Mouse (Mus musculus) embryonic fibroblast, embryonic 13.5 days (primary cell): ENCODE results near the gene Fkbp8. TPM values are rescaled to one million over a fixed set of nuclear protein-coding genes. Genes with fewer than 3 reads are reported as not detected.

Experiments
- H3K27ac ChIP-seq: 2 replicates; pipeline ENCODE4 v1.5.1; 2012; ENCODE audit warnings: low read length, control low read depth, inconsistent platforms; ENCODE audit not compliant: insufficient read depth
- H3K4me1 ChIP-seq: 2 replicates; pipeline ENCODE4 v1.6.1; 2011; ENCODE audit warnings: low read length; ENCODE audit not compliant: control insufficient read depth, insufficient read depth
- H3K4me3 ChIP-seq: 2 replicates; pipeline ENCODE4 v1.5.1; 2011; ENCODE audit warnings: mild to moderate bottlenecking, control low read depth, low read length; ENCODE audit not compliant: insufficient read depth
- CTCF ChIP-seq: IDR thresholded peaks from 2 replicates; pipeline ENCODE4 v1.5.1; 2011; ENCODE audit warnings: mild to moderate bottlenecking, control low read depth, low read length, moderate library complexity, borderline replicate concordance; ENCODE audit not compliant: insufficient read depth
- POLR2A ChIP-seq: IDR thresholded peaks from 2 replicates; pipeline ENCODE4 v1.6.1; 2011; ENCODE audit warnings: low read depth, mild to moderate bottlenecking, control low read depth, low read length, moderate library complexity
- polyA plus RNA-seq: library from polyadenylated mRNA; stranded (reverse); fragments of >200 nt; gene quantifications from 2 replicates; pipeline ENCODE4 v1.2.4, GENCODE M21; 2011; ENCODE audit warnings: low read depth; ENCODE audit not compliant: missing spikeins, insufficient read length

The Fkbp8 gene
- polyA plus RNA-seq, 1 experiment: 110 TPM

- no peak for TF ChIP-seq CTCF
- peak; percentile 32; the same call in 1 of the 2 replicates for TF ChIP-seq POLR2A
- no peak overlapping the region for H3K4me3 ChIP-seq
- peaks cover 6% of the 10 kb centered on the region for H3K4me1 ChIP-seq
These were observed 36.5 kb upstream of the Fkbp8 start for GRCm38 (mm10) chr8:70490880-70491495.

GRCm38 (mm10) chr8:70492664-70493640 lies 34.6 kb upstream of the Fkbp8 start, which contains the start of gene Crlf1:
Gene Crlf1 (plus strand): TSS chr8:70493158.
- Histone ChIP-seq H3K4me3 (peak within 1 kb of the TSS; percentile 41), H3K4me1 (peaks cover 6% of the 10 kb centered on the region), H3K27ac (peak within 1 kb of the TSS; percentile 75)
- TF ChIP-seq POLR2A: peak; percentile 63
- TF ChIP-seq CTCF: no peak

More at GRCm38 (mm10) chr8:70490880-70491495, 36.5 kb upstream of the Fkbp8 start:
- H3K27ac ChIP-seq: no peak overlapping the region

- H3K27ac ChIP-seq: peak overlapping the region; percentile 75
- peaks cover 3% of the 10 kb centered on the region for H3K4me1 ChIP-seq
- TF ChIP-seq CTCF (no peak), POLR2A (peak; percentile 56)
- H3K4me3 ChIP-seq: peak overlapping the region; percentile 41
These were observed 33.7 kb upstream of the Fkbp8 start for GRCm38 (mm10) chr8:70493692-70494415.

- peak overlapping the region; percentile 75 for H3K27ac ChIP-seq
- H3K4me1 ChIP-seq: no peaks in the 10 kb centered on the region
- TF ChIP-seq POLR2A (no peak), CTCF (no peak)
- peak overlapping the region; percentile 41 for H3K4me3 ChIP-seq
These were observed 33.0 kb upstream of the Fkbp8 start for GRCm38 (mm10) chr8:70494416-70494945.

DNA sequence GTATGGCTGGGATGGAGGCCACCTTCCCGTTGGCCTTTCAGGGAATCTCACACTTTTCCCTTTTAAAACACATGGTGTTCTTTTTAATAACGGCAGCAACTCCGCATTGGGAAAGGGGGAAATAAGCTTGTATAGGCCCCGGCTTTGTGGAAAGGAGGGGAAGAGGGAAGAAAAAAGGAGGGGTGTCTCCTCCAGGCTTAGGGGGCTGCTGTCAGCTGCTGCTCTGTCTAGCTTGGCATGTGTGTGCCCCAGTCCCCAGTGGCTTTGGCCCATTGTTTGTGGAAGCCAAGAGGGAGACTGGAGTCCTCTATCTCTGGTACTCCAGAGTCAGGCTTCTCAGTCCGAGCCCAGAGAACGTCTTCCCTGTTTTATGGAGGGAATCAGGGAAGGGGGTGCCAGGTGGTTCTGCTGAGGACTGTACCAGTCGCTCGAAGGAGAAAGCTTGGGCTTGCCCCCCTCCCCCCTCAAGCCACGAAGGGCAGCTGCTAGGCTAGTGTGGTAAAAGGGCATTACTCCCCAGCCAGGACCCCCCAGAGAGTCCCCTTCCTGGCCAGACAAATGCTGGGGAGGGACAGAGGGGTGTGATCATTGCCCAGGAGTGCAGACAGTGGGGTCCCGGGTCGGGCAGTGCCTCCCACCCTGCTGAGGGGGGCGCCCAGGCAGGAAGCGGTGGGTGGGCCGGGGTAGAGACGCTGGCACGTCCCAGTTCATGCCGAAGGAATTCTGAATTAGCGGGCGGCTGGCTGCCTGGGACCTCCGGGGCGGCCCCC lies 32.3 kb upstream of the Fkbp8 start:
- Histone ChIP-seq H3K4me1 (no peaks in the 10 kb centered on the region), H3K27ac (peak overlapping the region; percentile 75), H3K4me3 (peak overlapping the region; percentile 41)
- TF ChIP-seq CTCF (no peak), POLR2A (0 out of 2 replicates have a peak, but pooled peaks have one; percentile 6)

DNA sequence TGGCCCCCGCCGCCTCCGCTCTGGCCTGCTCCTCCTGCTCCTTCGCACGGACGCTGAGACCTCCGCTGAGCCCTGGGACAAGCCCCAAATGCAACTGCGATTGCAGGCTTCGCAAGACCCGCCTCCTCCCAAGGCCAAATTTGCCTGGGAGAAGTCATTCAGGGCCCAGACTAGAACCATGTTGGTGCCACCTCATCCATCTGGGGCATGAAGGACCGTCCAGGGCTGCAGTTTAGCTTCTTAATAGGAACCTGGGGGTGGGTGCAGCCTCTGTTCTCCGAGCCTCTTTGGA lies 31.8 kb upstream of the Fkbp8 start:
- Histone ChIP-seq H3K4me3 (no peak overlapping the region), H3K4me1 (no peaks in the 10 kb centered on the region), H3K27ac (0 out of 2 replicates have a peak overlapping the region, but pooled peaks have one; percentile 35)
- no peak for TF ChIP-seq CTCF
- 0 out of 2 replicates have a peak, but pooled peaks have one; percentile 26 for TF ChIP-seq POLR2A

- Histone ChIP-seq H3K4me1 (peaks cover 8% of the 10 kb centered on the region; the same call in 1 of the 2 replicates), H3K27ac (no peak overlapping the region), H3K4me3 (no peak overlapping the region)
- TF ChIP-seq POLR2A: no peak
- TF ChIP-seq CTCF: no peak
These were observed 26.9 kb upstream of the Fkbp8 start for GRCm38 (mm10) chr8:70500386-70501301.

- Histone ChIP-seq H3K27ac (no peak overlapping the region), H3K4me3 (no peak overlapping the region), H3K4me1 (peaks cover 8% of the 10 kb centered on the region; the same call in 1 of the 2 replicates)
- TF ChIP-seq CTCF: no peak
- no peak for TF ChIP-seq POLR2A
These were observed 25.5 kb upstream of the Fkbp8 start for GRCm38 (mm10) chr8:70501820-70502529.
